Mouse (Mus musculus) adrenal gland, adult 18-20 months (tissue): ENCODE measurements around the gene Col6a6. TPM values are rescaled to one million over a fixed set of nuclear protein-coding genes. Genes with fewer than 3 reads are reported as not detected.
"Not testable (repeated sequence)": the region's sequence is repeated elsewhere in the genome, so short reads cannot be mapped to it uniquely, and the experiment has no call there.

Source experiments
- DNase-seq, 2 experiments: peaks; one replicate each; pipeline ENCODE4 v3.0.0; 2021 to 2022; ENCODE audit warnings: low spot score in 2 of 2
- long read RNA-seq, 2 experiments: library from polyadenylated mRNA; stranded (forward); transcript quantifications; one replicate each; pipeline ENCODE4 v2.0.0; 2021
- total RNA-seq, 2 experiments: library from RNA; stranded (reverse); gene quantifications; 1 replicate in 1 of 2; 2 replicates in 1 of 2; pipeline ENCODE4 v1.2.3; 2021

The Col6a6 gene
- 1 to 10 TPM in 1 of 2 experiments, under 1 TPM in 1; 0.96 to 2.1 TPM for total RNA-seq
- long read RNA-seq, experiment 1, partial matches to known transcripts: 1 of 1 reads
- long read RNA-seq, experiment 1, other reads (novel, unspliced or antisense): 0 of 1 reads
- long read RNA-seq, experiment 2, partial matches to known transcripts: 2 of 2 reads
- long read RNA-seq, experiment 2, other reads (novel, unspliced or antisense): 0 of 2 reads

GRCm38 (mm10) chr9:105827791-105828385 lies at the start of gene Col6a6:
TSS of gene Col6a6 (minus strand) at chr9:105828160.
- no peak for DNase-seq

DNA sequence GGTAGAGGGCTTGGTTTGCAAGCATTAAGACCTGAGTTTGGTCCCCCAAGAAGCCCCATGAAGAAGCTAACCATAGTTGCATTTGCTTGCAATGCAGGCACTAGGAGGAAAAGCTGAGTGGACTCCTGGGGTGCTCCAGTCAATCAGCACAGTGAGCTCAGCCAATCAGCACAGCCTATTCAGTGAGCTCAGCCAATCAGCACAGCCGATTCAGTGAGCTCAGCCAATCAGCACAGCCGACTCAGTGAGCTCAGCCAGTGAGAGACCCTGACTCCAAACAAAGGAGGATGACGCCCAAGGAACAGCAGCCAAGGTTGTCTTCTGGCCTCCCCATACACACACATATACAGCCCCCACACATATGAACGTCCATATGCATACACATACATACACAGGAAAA lies 48.2 kb upstream of the Col6a6 start:
- no peak for DNase-seq

DNA sequence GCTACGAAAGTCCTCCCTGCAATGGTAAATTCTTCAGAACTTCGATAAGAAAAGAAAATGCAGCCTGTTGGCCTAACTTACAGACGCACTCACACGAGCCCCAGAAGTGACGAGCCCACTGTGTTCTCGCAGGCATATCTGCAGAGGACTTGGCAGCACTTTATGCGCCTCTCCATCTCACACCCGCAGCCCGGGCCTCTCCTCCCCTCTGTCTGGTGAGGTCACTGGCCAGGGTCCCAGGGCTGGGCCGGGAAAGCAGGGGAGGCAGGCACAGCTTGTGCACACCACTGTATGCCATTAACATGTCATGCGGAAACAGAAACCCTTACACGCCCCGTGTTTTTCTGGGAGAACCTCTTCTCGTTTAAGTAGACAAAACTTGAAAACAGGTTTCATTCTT lies 43.7 kb upstream of the Col6a6 start:
- no peak for DNase-seq

- peak; percentile 64 to 72 for DNase-seq
Measured at GRCm38 (mm10) chr9:105857773-105858172, 29.8 kb upstream of the Col6a6 start.

DNA sequence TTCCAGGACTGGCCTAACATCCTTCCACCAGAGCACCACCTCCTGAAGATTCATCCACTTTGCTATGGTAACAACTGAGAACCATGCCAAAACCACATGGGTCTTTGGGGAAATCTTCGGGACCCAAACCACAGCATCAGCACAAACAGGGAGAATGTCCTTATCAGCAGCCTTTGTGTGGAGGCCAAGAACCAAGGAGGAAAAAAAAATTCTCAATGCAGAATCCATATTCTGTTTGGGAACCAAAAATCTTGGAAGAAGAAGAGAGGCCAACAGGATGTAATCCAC lies 24.8 kb upstream of the Col6a6 start:
- DNase-seq: no peak

- no peak for DNase-seq
Measured at GRCm38 (mm10) chr9:105852015-105852777, 24.2 kb upstream of the Col6a6 start.

DNA sequence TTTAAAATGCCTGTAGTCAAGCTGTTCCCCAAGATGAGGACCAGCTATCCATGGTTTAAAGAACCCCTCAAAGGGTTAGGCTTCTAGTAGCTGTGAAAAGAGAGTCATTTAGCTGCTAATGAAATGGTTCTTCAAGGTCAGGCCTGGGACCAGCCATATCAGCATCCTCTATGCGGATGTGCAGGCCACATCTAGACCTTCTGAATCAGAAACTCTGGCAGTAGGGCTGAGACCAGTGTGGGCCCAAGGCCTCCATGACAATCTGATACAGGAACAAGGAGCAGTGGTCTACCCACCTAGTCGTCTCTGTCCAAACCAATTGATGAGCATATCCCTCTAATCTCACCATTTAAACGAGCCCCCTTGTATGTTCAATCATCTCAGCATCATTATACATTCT lies 23.1 kb upstream of the Col6a6 start:
- no peak for DNase-seq

- DNase-seq: no peak
Measured at GRCm38 (mm10) chr9:105848396-105848795, 20.4 kb upstream of the Col6a6 start.

- DNase-seq: no peak
Measured at GRCm38 (mm10) chr9:105847261-105847660, 19.3 kb upstream of the Col6a6 start.

DNA sequence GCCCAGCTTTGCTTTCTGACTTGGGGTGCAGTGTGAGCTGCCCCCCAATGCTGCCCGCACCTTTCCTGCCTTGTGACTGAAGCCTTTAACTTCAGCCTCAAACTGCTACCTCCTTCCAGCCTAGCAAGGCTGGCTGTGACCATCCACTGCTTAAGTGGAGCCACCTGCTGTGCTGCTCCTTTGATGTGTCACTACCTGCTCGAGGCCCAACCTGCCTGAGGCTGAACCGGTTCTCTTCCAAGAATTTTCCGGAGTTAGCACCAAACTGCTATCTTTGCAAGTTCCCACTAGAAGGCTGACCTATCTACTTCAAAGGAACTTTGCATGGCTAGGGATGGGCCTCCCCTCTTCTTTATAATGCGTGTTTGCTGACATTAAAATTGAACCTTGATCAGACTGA lies 13.4 kb upstream of the Col6a6 start:
- DNase-seq: not testable (repeated sequence)

GRCm38 (mm10) chr9:105839147-105839515 lies 11.2 kb upstream of the Col6a6 start:
- DNase-seq: no peak

GRCm38 (mm10) chr9:105838396-105839146 lies 10.6 kb upstream of the Col6a6 start:
- DNase-seq: no peak

- no peak for DNase-seq
Measured at GRCm38 (mm10) chr9:105835587-105835986, 7.6 kb upstream of the Col6a6 start.

DNA sequence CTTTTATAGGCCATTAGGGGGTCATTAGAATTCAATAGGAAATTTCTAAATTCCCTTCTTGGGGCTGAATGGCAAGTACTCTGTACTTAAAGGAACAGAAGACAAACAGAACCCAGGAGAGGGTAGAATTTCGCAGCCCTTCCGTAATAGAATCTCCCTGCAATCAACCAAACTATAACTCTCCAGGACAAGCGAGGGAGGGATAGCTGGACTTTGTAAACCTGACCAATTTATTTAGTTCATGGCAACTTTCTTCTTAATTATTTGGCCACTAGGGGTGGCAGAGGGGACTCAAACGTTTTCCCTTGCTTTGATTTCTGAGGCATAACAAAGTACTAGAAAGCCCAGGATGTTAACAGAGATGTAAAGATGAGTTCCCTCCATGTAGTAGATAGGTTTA lies 6.8 kb upstream of the Col6a6 start:
- no peak for DNase-seq

GRCm38 (mm10) chr9:105831291-105831690 lies 3.3 kb upstream of the Col6a6 start:
- DNase-seq: no peak

DNA sequence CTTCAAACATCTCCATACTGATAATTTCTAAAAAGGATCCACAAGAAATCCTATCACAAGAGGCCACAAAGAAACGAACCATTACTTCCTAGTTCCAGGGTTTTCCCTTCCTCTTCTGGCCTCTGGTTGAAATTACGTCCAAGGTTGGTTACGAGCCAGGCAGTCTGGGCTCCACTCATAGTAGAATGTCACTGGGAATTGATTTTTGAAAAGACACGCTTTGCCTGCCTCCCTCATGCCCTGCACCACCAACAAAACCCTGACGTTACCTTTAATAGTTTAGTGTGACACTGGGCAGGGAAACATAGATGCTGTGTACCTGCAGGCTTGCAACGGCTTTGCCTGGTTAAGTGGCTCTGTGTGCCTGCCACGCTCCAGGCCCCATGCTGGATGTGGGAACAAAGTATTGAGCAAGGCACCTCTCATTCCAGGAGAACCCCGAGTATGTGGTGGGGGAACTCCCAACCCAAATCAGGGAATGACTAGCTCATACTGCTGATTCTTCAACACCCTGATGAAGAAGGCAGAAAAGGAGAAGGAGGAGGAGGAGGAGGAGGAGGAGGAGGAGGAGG lies 798 bp downstream of the Col6a6 start:
- DNase-seq: no peak

DNA sequence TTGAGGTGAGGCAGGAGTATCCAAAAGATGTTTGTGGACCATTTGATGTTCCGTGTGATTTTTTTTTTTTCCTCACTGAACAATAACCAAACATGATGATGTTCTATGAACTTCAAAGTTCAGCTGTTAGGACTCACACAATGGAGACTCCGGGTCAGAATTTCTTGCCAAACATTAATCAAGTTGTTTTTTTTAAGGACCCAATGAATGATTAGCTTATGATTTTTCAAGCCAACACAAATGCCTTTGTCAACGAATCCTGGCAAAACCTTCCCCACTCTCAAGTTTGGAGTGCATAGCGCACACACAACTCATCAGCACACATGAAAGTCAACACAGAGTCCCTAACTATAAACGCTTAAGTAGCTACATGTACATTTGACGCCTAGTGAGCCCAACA lies 7.2 kb downstream of the Col6a6 start:
- no peak for DNase-seq

GRCm38 (mm10) chr9:105819155-105819709 lies 8.7 kb downstream of the Col6a6 start:
- no peak for DNase-seq

- DNase-seq: no peak
Measured at GRCm38 (mm10) chr9:105814436-105814835, 13.5 kb downstream of the Col6a6 start.

- no peak for DNase-seq
Measured at GRCm38 (mm10) chr9:105811458-105811857, 16.5 kb downstream of the Col6a6 start.

GRCm38 (mm10) chr9:105808920-105809505 lies 18.9 kb downstream of the Col6a6 start:
- DNase-seq: no peak
